Mouse (Mus musculus) liver, embryonic 15.5 days (tissue): Measurements from ENCODE around the gene Afap1. TPM values are rescaled to one million over a fixed set of nuclear protein-coding genes. Genes with fewer than 3 reads are reported as not detected.

Experiments used
- ATAC-seq: fragments of 200-750 bp; cut with Nextera tagmentation; 2 replicates; pipeline ENCODE4 v1.8.0; 2017; ENCODE audit warnings: moderate number of reproducible peaks, mild to moderate bottlenecking, moderate library complexity; ENCODE audit not compliant: insufficient read depth
- H3K27ac ChIP-seq: fragments of 300-500 bp; sonication (generic); replicated peaks from 2 replicates; pipeline ENCODE4 v1.5.1; 2015; ENCODE audit warnings: mild to moderate bottlenecking, inconsistent platforms
- H3K27me3 ChIP-seq: fragments of 300-500 bp; sonication (generic); 2 replicates; pipeline ENCODE4 v1.6.1; 2015; ENCODE audit warnings: mild to moderate bottlenecking, inconsistent platforms
- H3K36me3 ChIP-seq: fragments of 300-500 bp; sonication (generic); replicated peaks from 2 replicates; pipeline ENCODE4 v1.6.1; 2015; ENCODE audit warnings: moderate library complexity, mild to moderate bottlenecking, inconsistent platforms
- H3K4me1 ChIP-seq: fragments of 300-500 bp; sonication (generic); replicated peaks from 2 replicates; pipeline ENCODE4 v1.6.1; 2015; ENCODE audit warnings: inconsistent platforms
- H3K4me2 ChIP-seq: fragments of 300-500 bp; sonication (generic); 2 replicates; pipeline ENCODE4 v1.6.1; 2015; ENCODE audit warnings: moderate library complexity, mild to moderate bottlenecking, inconsistent platforms
- H3K4me3 ChIP-seq: fragments of 300-500 bp; sonication (generic); replicated peaks from 2 replicates; pipeline ENCODE4 v1.5.1; 2015; ENCODE audit warnings: mild to moderate bottlenecking, inconsistent platforms
- H3K9ac ChIP-seq: fragments of 300-500 bp; sonication (generic); 2 replicates; pipeline ENCODE4 v1.6.1; 2015; ENCODE audit warnings: moderate library complexity, mild to moderate bottlenecking, inconsistent platforms
- H3K9me3 ChIP-seq: fragments of 300-500 bp; sonication (generic); replicated peaks from 2 replicates; pipeline ENCODE4 v1.6.1; 2016; ENCODE audit warnings: inconsistent platforms
- WGBS: fragments of 180-500 bp; shearing (Covaris S2); methylation state at CpG from one replicate; pipeline ENCODE4 v1.1.7; 2015; ENCODE audit warnings: mixed read lengths; ENCODE audit not compliant: insufficient replicate concordance; 5-methylcytosine and 5-hydroxymethylcytosine counted together
- polyA plus RNA-seq: library from polyadenylated mRNA; unstranded; fragments of >200 nt; fragmentation: Nextera tagmentation; extraction: Ambion mirVana; gene quantifications from 2 replicates; pipeline ENCODE4 v1.2.1, GENCODE M21; 2015

Gene Afap1
- polyA plus RNA-seq, 1 experiment from 2014 or later: 1.2 TPM

GRCm38 (mm10) chr5:35958681-35959080 is 65.6 kb downstream of the Afap1 start:
- H3K9me3 ChIP-seq: no peaks in the 10 kb centered on the region
- H3K4me1 ChIP-seq: no peaks in the 10 kb centered on the region
- no peaks in the 10 kb centered on the region for H3K36me3 ChIP-seq
- WGBS: 62% methylated on average over 2 of the region's 2 CpGs
- H3K4me3 ChIP-seq: no peak overlapping the region
- H3K27me3 ChIP-seq: no peaks in the 10 kb centered on the region
- no peak overlapping the region for H3K4me2 ChIP-seq
- ATAC-seq: no peak
- no peak overlapping the region for H3K9ac ChIP-seq
- no peak overlapping the region for H3K27ac ChIP-seq

- Histone ChIP-seq H3K4me3 (no peak overlapping the region), H3K4me1 (no peaks in the 10 kb centered on the region), H3K27ac (no peak overlapping the region), H3K36me3 (no peaks in the 10 kb centered on the region), H3K9ac (no peak overlapping the region), H3K9me3 (no peaks in the 10 kb centered on the region), H3K4me2 (no peak overlapping the region), H3K27me3 (no peaks in the 10 kb centered on the region)
- 20% methylated on average over 8 of the region's 8 CpGs for WGBS
- no peak for ATAC-seq
These were observed 67.0 kb downstream of the Afap1 start for GRCm38 (mm10) chr5:35960168-35960567.

GRCm38 (mm10) chr5:35961271-35961670 is 68.2 kb downstream of the Afap1 start:
- 54% methylated on average over 8 of the region's 8 CpGs for WGBS
- Histone ChIP-seq H3K27me3 (no peaks in the 10 kb centered on the region), H3K4me2 (no peak overlapping the region), H3K36me3 (no peaks in the 10 kb centered on the region), H3K4me3 (no peak overlapping the region), H3K27ac (no peak overlapping the region), H3K4me1 (no peaks in the 10 kb centered on the region), H3K9me3 (no peaks in the 10 kb centered on the region), H3K9ac (no peak overlapping the region)
- ATAC-seq: no peak

- no peak overlapping the region for H3K27ac ChIP-seq
- 70% methylated on average over 9 of the region's 9 CpGs for WGBS
These were observed 70.5 kb downstream of the Afap1 start for GRCm38 (mm10) chr5:35963635-35964034.

GRCm38 (mm10) chr5:35965036-35965435 is 71.9 kb downstream of the Afap1 start:
- no peaks in the 10 kb centered on the region for H3K4me1 ChIP-seq
- no peaks in the 10 kb centered on the region for H3K27me3 ChIP-seq
- H3K4me2 ChIP-seq: no peak overlapping the region
- no peak overlapping the region for H3K4me3 ChIP-seq
- 54% methylated on average over 5 of the region's 5 CpGs for WGBS
- no peak for ATAC-seq
- no peaks in the 10 kb centered on the region for H3K9me3 ChIP-seq
- H3K9ac ChIP-seq: no peak overlapping the region
- no peak overlapping the region for H3K27ac ChIP-seq
- H3K36me3 ChIP-seq: no peaks in the 10 kb centered on the region

More at GRCm38 (mm10) chr5:35963635-35964034, 70.5 kb downstream of the Afap1 start:
- Histone ChIP-seq H3K36me3 (no peaks in the 10 kb centered on the region), H3K4me3 (no peak overlapping the region), H3K9me3 (no peaks in the 10 kb centered on the region), H3K4me1 (no peaks in the 10 kb centered on the region), H3K9ac (no peak overlapping the region), H3K4me2 (no peak overlapping the region), H3K27me3 (no peaks in the 10 kb centered on the region)
- ATAC-seq: no peak

GRCm38 (mm10) chr5:35969857-35970256 is 76.7 kb downstream of the Afap1 start:
- Histone ChIP-seq H3K9me3 (no peaks in the 10 kb centered on the region), H3K9ac (no peak overlapping the region), H3K27me3 (no peaks in the 10 kb centered on the region), H3K36me3 (no peaks in the 10 kb centered on the region), H3K4me3 (no peak overlapping the region), H3K4me2 (no peak overlapping the region), H3K27ac (no peak overlapping the region), H3K4me1 (no peaks in the 10 kb centered on the region)
- 45% methylated on average over 3 of the region's 3 CpGs for WGBS
- ATAC-seq: no peak

- no peak overlapping the region for H3K4me2 ChIP-seq
- H3K27me3 ChIP-seq: no peaks in the 10 kb centered on the region
- no peak overlapping the region for H3K9ac ChIP-seq
- no peaks in the 10 kb centered on the region for H3K36me3 ChIP-seq
- no peaks in the 10 kb centered on the region for H3K9me3 ChIP-seq
- no peaks in the 10 kb centered on the region for H3K4me1 ChIP-seq
- H3K27ac ChIP-seq: no peak overlapping the region
- H3K4me3 ChIP-seq: no peak overlapping the region
- ATAC-seq: no peak
- WGBS: 35% methylated on average over 12 of the region's 12 CpGs
These were observed 77.4 kb downstream of the Afap1 start for GRCm38 (mm10) chr5:35970380-35971105.

GRCm38 (mm10) chr5:35971841-35972578 is 78.9 kb downstream of the Afap1 start:
- Histone ChIP-seq H3K27me3 (no peaks in the 10 kb centered on the region), H3K9ac (no peak overlapping the region), H3K4me1 (no peaks in the 10 kb centered on the region), H3K4me3 (no peak overlapping the region), H3K9me3 (no peaks in the 10 kb centered on the region), H3K27ac (no peak overlapping the region), H3K36me3 (no peaks in the 10 kb centered on the region), H3K4me2 (no peak overlapping the region)
- ATAC-seq: no peak
- 45% methylated on average over 10 of the region's 10 CpGs for WGBS

- H3K4me3 ChIP-seq: no peak overlapping the region
- H3K4me2 ChIP-seq: no peak overlapping the region
- no peaks in the 10 kb centered on the region for H3K4me1 ChIP-seq
- ATAC-seq: no peak
- no peaks in the 10 kb centered on the region for H3K36me3 ChIP-seq
- H3K27ac ChIP-seq: no peak overlapping the region
- H3K9ac ChIP-seq: no peak overlapping the region
- whole genome bisulfite sequencing: 56% methylated on average over 7 of the region's 7 CpGs
- no peaks in the 10 kb centered on the region for H3K27me3 ChIP-seq
- H3K9me3 ChIP-seq: no peaks in the 10 kb centered on the region
These were observed 79.6 kb downstream of the Afap1 start for GRCm38 (mm10) chr5:35972739-35973138.

- 57% methylated on average over 12 of the region's 12 CpGs for WGBS
- Histone ChIP-seq H3K36me3 (no peaks in the 10 kb centered on the region), H3K9ac (no peak overlapping the region), H3K27ac (no peak overlapping the region), H3K4me3 (no peak overlapping the region), H3K4me1 (no peaks in the 10 kb centered on the region), H3K9me3 (no peaks in the 10 kb centered on the region), H3K27me3 (no peaks in the 10 kb centered on the region), H3K4me2 (no peak overlapping the region)
- ATAC-seq: no peak
These were observed 80.7 kb downstream of the Afap1 start for GRCm38 (mm10) chr5:35973800-35974199.

GRCm38 (mm10) chr5:35974265-35974664 is 81.1 kb downstream of the Afap1 start:
- no peak overlapping the region for H3K9ac ChIP-seq
- 72% methylated on average over 15 of the region's 15 CpGs for WGBS
- H3K4me2 ChIP-seq: no peak overlapping the region
- no peaks in the 10 kb centered on the region for H3K36me3 ChIP-seq
- no peaks in the 10 kb centered on the region for H3K9me3 ChIP-seq
- no peak for ATAC-seq
- H3K4me3 ChIP-seq: no peak overlapping the region
- no peaks in the 10 kb centered on the region for H3K4me1 ChIP-seq
- H3K27ac ChIP-seq: no peak overlapping the region
- H3K27me3 ChIP-seq: no peaks in the 10 kb centered on the region
